Mouse (Mus musculus) forelimb bud, embryonic 11.5 days (tissue): Measurements from ENCODE around the gene Sox5.
A peak's percentile ranks its signal among the peaks of the same experiment; 100 is the strongest.

Experiments used
- DNase-seq: peaks from one replicate; pipeline ENCODE4 v3.0.0-alpha.2; 2012; ENCODE audit warnings: low read depth, low spot score

Gene Sox5

DNA sequence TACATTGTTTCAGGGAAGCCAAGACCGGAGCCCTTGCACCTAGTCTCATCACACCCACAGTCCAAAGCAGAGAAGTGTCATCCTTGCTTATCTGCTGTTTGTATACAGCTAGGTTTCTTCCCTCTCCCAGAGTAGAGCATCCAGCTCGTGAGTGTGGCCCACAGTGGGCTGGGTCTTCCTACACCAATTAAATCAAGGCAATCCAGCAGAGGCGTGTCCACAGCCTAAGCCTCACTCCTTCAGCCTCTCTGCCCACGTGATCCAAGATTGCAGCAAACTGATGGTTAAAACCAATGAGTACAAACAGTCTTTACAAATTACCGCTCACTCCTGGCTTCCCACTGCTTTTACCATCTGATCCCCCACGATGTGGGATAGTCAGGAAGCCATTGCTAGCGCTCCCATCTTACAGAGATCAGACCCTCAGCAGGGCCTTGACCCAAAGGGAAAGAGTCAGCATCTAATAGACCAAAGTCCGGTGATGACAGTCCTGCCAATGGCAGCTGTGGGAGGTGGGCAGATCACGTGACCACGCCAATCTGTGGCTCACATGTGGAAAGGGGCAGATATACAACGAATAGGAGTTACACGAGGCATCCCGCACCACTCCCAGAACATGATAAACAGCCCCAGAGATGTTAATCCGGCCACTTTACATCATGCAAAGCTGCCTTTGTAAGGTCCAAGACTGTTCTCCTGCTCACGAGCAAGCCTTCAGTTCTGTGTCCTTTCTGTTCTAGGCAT lies 9.4 kb downstream of the Sox5 start:
- DNase-seq: no peak

DNA sequence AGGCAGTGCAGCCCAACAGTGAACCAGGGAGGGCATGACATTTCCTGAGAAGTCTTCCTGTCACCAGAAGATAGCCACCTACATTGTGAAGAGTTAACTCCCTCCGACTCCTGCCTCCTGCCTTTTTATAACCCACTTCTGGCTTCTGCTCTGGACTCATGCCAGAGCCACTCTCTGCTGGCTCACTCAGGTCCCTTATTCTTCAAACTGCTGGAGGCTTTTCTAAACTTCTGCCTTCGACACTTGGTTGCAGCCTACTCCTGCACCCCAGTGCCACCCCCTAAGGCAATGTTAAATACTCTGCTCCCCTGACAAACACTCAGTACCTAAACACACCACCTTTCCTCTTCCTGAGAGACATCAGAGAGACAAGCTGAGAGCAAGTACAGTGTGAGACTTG lies 12.7 kb downstream of the Sox5 start:
- no peak for DNase-seq

DNA sequence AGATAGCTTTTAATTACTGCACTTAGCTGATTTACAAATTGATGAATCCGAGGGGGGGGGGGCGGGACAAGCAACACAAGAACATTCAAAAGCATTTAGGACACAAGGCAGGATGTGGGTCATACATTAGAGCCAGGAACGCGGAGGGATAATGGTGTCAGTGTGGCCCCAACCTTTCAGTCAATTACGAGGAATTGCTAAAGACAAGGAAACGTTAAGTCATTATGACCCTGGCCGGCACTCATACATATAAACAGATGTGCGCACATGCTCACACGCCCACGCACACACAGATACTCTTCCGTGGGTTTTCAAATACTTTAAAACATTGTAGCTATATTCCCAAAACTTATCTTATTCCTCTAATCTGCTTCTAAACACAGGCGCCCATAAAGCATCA lies 19.9 kb downstream of the Sox5 start:
- no peak for DNase-seq

DNA sequence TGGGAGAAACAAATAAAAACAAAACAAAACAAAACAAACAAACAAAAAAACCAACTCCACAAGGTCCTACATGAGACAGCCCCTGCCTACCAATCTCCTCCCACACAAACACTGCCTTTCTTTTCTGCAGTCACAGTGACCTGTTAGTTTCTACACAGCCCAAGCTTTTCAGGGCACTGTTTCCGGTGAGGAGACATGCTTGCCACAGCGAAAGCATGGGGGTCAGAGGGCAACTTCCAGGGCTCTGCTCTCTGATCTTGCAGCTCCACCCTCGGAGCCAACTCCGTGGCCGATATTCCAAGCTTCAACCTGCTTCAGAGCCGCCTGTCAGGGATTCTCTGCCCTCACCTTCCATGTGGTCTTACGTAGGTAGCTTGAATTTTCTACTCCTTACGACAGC lies 22.6 kb downstream of the Sox5 start:
- DNase-seq: no peak

DNA sequence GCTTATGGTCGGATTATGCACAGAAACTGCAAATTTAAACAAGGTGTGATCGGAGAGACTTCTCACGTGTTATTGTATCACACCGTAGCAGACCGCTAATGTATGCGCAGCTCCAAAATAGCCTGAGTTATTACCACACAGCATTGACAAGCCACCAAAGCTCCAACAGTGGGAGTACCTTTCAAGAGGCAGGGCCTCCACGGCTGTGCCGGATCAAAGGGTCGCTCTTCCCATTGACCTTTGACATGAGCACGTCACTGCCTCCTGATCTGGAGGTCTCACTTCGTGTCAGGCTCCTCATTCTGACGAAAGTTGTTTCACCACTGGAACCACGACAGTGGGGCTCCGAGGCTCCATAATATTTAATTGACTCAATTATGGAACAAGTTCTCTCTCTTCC lies 24.4 kb downstream of the Sox5 start:
- no peak for DNase-seq

DNA sequence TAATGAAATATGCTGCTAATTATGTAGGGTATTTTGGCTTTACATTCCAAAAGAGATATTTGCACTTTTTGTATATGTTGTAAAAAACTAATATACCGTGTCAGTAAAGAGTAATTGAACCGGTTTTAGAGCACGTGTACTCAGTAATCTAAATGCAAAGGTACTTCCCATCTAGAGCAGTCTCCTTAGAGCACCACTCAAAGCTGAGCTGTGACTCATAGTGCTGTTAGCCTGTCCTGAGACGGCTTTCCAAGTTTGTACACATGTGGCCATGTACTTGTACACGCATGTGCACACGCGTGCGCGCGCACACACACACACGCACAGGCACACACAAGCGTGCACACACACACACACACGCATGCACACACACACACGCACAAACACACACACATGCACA lies 25.3 kb downstream of the Sox5 start:
- no peak for DNase-seq

DNA sequence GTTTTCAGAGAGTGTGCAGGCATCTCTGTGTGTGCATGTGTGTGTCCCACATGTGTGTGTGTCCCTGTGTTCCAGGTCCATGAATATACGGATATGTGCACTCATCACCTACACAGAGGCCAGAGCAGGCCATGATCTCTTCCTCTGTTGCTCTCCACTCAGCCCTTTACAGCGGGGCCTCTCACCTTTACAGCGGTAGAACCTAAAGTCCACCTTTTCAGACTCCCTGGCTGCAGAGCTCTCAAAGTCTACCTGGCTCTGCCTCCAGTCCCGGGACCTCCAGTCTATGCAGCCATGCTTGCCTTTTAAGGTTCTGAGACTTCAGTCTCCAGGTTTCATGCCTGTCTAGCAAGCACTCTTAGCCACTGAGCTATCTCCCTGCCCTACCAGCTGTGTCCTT lies 26.5 kb downstream of the Sox5 start:
- DNase-seq: no peak

DNA sequence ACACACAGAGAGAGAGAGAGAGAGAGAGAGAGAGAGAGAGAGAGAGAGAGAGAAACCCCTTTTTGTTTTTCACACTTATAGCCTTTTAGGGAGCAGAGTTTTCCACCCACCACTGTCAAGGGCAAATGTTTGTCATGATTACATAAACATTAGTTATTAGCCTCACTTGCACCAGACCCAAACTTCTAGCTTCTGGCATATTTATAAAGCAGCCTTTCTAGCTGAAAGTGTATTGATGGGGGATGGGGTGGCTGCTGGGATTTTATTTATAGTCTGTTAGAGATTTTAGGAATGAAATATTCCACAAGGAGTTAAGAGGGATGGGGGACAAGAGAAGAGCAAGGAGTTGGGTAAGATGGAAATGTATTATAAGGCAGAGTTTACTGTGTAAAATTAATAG lies 27.4 kb downstream of the Sox5 start:
- no peak for DNase-seq

DNA sequence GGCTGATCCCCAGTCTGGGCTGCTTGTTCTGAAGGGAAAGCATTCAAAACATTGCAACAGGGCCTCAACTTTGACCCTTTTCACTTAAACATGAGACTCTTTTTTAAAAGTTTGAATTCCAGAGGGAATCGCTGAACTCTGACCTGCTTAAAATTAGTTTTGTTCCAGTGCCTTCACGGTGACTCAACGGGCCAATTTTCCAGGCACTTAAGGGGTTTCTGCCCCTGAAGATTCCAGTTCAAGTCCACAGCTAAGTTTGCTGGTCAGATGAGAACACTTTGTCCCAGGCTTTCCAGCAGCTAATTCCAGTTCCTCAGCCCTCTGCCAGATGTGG lies 27.8 kb downstream of the Sox5 start:
- peak; percentile 77 for DNase-seq

DNA sequence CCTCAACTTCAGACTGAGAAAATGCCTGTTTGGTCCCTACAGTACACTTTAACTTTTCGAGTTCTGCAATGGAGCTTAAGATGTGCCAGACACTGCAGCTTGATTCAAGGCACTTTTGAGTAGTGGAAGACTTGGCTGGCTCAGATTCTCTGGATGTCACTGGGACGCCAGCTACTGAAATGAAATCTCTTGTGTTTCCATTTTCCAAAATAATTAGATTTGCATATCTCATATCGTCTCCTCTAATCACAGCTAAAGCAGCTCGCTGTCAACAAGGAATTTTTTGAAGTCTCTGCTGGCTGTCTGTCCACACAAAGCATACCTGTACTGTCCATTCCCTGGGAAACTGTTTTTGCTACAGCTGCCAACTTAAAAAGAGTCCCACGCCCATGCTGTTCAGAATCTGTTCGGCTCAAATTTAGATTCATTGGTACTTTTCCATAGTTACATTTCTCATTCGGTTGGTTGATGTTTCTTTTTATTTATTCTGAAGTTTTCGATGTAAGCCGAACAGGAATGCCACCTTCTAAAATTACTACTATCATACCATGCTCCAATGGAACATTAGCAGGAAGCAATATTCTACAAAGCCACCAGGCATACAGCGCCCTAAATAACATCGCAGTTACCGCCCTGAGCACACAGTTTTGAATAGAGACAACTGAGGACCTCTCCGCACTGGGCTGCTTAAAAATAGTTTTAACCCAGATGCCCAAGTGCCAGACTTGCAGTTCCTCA lies 28.4 kb downstream of the Sox5 start:
- DNase-seq: no peak

DNA sequence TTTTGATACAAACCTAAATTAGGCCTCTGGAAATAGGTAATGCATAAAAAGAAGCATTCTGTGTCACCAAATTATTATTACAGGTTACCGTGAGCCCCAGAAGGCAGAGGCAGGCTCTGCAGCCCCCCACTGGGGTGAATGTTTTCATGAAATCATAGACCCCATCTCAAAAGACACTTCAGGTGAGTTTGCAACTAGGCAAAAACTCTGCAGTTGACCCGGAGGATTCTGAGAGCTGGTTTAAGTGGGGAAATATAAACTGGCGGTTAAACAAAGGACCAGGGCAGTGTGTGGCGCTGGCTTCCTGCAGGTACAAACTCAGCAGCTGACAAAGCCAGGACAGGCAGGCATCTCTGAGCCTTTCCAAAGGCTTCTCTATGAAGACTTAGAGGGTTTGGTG lies 30.2 kb downstream of the Sox5 start:
- DNase-seq: no peak

DNA sequence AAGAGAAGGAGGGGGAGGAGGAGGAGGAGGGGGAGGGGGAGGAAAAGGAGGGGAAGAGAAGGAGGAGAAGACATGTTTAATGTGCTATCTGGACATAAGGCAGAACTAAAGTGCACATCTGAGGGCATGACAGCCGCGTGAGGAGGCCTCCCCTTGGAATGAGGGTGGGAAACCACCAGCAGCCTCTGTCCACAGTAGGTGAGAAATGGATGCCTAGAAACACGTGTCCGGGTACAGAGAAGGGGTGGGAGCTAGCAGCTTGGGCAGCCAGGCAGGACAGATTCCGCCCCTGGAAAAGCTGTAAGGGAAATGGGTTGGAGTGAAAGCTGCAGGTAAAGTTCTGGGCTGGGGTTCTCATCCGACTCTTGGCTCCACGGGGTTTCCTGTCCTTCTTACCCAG lies 31.6 kb downstream of the Sox5 start:
- DNase-seq: no peak

DNA sequence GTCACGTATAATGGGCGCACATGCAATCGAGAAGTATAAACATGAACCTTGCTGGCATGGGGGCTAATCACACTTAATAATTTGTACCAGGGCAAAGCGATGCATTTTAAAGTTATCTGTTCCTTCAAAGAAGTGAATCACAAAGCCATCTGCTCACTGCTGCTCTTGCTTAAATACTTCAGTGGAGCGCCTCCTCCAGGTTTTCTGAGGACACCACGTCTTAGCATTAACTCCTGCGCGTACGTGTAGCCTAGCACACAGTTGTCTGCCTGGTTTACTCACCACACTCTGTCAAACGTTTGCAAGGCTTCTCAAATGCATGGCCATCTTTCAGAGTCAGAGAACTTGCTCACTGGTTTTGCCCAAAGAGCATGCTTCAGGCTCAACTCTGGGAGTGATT lies 35.3 kb downstream of the Sox5 start:
- DNase-seq: no peak

DNA sequence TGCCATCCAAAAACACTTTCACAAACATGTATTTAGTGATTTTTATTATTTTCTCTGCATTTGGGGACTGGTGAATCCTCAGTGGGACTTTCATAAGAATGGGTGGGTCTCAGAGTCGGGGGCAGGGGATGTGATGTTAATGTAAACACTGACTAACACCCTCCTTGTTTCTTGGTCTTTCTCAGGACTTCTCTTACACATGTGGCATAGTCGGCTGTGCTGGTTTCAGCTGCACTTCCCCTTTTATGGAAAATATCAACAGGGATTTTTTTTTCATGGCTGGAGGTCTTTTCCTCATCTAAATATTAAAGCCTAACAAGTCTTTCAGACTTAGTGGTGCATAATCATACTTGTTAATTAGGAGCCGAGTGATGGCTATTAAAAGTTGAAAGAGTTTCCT lies 39.2 kb downstream of the Sox5 start:
- DNase-seq: no peak

DNA sequence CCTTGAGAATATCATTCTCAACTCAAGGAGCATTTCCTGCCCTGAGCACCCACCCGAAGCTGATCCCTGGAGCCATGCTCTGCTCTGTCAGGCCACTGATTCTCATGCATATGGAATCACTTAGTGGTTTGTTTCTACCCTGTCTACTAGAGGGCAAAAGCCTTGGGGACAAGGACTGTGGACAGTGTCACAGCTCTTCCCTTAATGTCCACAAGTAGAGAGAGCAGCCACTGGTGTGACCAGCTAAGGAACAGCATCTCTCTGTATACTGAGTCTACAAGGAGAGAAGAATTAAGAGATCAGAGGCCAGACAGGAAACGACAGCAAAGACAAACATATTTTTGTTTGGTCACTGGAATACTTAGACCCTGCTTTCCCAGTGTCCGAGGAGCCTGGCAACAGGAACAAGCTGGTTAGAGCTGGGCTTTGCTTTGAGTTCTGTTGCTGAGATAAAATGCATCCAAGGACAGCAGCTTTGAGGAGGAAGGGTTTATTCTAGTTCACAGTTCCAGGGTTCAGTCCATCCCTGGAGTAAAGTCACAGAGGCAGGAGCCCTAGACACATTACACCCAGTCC lies 40.6 kb downstream of the Sox5 start:
- DNase-seq: no peak

DNA sequence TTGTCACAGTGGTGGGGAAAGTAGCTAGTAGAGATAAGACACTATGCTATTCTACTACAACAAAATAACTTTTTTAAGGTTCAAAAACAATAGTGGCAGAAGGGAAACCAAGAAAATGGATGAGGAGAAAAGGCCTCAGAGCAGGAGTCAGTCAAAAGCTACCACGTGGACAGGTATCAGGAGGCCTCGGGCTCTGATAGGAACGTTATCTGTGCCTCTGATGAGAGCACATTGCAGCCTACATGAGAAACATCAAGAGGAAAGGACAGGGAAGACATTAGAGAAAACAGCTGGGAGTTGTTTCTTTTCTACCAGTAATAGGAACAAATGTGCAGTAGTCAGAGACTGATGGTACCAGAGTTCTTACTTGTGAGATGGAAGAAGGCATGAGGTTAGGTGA lies 41.4 kb downstream of the Sox5 start:
- no peak for DNase-seq

DNA sequence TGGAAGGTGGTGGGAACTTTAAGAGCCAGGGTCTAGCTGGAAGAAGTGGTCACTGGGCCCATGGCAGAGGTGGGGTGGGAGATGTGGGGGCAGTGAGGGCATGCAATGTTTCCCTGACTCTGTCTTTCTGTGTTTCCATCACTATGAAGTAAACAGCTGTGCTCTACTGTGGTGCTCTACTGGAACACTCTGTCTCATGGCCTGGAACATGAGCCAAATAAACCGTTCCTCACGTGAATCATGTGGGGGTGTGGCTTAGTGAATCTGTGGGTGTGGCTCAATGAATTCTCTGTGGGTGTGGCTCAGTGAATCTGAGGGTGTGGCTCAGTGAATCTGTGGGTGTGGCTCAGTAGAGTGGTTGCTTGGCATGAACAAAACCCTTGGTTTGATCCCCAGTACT lies 42.0 kb downstream of the Sox5 start:
- no peak for DNase-seq

DNA sequence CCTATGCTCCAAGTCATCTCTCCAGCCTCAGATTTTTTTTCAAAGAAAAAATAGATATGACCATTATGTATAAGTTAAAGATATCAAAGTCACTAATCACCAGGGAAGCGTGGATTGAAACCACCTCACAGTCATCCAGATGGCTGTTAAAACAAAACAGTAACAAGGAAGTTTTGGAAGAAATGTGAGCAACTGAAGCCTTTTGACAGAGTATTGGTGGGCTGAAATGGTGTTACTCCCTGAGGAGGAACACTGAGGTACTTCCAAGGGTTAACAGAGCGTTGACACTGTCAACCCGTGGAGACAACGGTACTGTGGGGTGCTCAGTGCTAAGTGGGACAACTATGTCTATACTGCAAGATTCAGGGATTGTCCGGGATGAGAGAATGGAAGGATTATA lies 44.0 kb downstream of the Sox5 start:
- DNase-seq: no peak

DNA sequence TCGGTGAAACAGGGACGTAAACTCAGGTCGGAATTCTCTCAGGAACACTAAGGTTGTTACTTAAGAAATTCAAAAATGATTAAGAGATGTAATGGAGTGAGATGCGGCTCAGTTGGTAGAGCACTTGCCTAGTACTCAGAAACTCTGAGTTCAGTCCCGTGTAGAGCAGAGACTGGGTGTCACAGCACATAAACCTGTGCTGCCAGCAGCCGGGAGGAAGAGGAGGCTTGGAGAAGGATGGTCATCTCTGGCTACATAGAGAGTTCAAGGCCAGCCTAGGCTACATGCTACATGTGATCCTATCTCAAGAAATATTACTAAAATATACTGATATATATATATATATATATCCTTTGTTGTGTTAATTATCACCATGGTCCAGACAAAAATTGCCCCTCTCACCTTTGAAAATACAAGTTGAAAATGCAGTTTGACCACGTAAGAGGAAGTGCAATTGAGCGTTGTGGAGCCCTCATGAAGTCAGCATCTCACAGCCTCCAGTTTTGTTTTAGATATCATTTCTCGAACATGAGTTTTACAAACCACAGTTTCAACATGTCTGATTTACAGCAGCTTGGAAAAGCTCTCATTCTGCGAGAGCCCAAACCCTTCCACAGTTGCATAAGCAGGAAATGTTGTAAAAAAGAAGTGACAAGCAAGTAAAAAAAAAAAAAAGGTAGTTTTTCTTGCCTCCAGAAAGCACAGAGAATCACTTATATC lies 50.4 kb downstream of the Sox5 start:
- no peak for DNase-seq

DNA sequence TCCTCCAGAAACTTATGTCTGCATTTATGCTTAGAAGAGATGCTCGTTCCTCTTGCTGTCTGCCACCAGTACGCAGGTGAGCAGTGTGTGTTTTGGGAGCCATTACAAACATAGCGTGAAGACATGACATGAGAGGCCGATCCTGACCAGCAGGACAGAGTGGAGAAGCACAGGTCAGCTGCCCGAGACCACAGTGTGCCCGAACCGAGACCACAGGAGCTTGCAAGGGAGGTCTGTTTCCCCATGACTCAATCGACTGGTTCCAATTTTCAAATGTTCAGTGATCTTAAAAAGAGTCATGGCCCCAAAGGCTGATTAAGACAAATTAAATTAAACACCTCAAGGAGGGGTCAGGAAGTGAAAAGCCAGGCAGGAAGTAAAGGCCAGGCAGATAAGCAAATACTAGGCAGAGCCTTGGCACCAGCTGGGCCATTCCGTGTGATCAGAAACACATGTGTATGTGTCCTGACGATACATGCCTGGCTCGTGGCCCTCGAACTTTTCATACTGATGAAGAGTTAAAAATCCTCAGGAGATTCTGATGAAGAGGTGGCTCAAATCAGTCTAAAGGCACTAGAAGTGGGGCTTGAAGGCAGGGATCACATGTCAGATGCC lies 58.1 kb downstream of the Sox5 start:
- DNase-seq: peak; percentile 18

DNA sequence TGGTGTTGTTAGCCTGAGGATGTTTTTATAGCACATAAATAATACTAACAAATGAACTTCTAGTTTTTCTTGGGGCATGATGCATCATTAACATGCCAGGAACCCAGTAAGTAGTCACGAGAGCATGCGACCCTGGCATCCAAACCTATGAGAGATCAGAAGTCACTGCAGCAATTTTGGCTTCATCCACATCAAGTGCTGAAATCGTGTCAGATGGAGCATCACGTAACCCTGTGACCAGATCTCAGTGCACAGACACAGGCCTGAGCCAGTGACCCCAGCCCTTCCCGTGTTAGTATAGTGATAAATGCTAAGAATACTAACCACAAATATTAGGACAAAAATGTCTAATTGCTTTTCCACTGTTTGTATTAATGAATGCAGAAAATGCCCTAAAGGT lies 58.8 kb downstream of the Sox5 start:
- DNase-seq: no peak

DNA sequence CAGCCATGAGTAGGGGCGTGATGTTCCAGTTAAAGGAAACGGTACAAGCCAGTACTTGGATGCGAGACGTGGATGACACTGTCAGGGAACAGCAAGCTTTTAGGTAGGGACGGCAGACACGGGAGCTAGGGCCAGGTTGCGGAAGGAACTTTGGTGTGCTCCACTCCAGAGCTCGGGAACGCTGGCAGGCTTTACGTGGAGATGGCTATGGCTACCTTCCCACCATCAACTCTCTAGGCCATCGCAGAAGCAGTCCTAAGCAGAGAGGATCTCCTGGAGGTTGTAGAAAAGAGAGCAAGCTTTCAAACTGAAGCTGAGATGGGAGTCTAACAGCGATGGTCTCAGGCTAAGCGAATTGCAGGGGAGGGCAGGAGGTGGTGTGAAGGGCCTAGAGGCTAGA lies 60.9 kb downstream of the Sox5 start:
- no peak for DNase-seq
